ENCODE assay signal across 8 mouse cellular contexts in genomic region chr11:53466231-53466971, GRCm38 (mm10). TPM values are rescaled to one million over a fixed set of nuclear protein-coding genes. Genes with fewer than 3 reads are reported as not detected.
DNase-seq lines count a peak whose midpoint lies in the region; ATAC-seq and TF ChIP-seq lines count a peak whose summit lies in the region.

No protein-coding gene starts in this region.

- H3K27me3 ChIP-seq in intestine, embryonic 14.5 days (replicated peaks; ENCODE audit: control insufficient read depth, insufficient read depth, low read length) = peaks cover 65% of the 10 kb centered on the region
- H3K27me3 ChIP-seq in megakaryocyte, embryonic 14.5 days (replicated peaks) = peaks cover 91% of the 10 kb centered on the region

- WGBS in bone marrow, adult 2 months = 26% methylated on average over 40 of the region's 40 CpGs
- WGBS in intestine, embryonic 14.5 days = 9% methylated on average over 40 of the region's 40 CpGs

- H3K4me2 ChIP-seq in intestine, embryonic 14.5 days (ENCODE audit: low read length) = peak overlapping the region; percentile 55

- no peaks in the 10 kb centered on the region for H3K9me3 ChIP-seq in intestine, embryonic 14.5 days (ENCODE audit: control insufficient read depth, low read length)
- H3K9me3 ChIP-seq in megakaryocyte, embryonic 14.5 days = peaks cover 5% of the 10 kb centered on the region

- intact Hi-C loops in gastrocnemius, postnatal 36 days (cut with DNase I) = loop anchor here (10.0 kb wide), 1 partner anchor 268 kb away; no protein-coding TSS in a partner anchor
- intact Hi-C loops in left cerebral cortex, postnatal 14 days (cut with DNase I) = loop anchor here (5.0 kb wide), 2 partner anchors 34 to 271 kb away; partner anchors contain the start of genes Gdf9 and Uqcrq

- H3K36me3 ChIP-seq in intestine, embryonic 14.5 days (ENCODE audit: control insufficient read depth, insufficient read depth, low read length) = no peaks in the 10 kb centered on the region
- no peaks in the 10 kb centered on the region for H3K36me3 ChIP-seq in megakaryocyte, embryonic 14.5 days (replicated peaks; ENCODE audit: low read length)

- H3K27ac ChIP-seq in bone marrow, adult 2 months (ENCODE audit: control insufficient read depth, insufficient read depth, low read depth, low read length, poor library complexity) = no peak overlapping the region
- no peak overlapping the region for H3K27ac ChIP-seq in intestine, embryonic 14.5 days (ENCODE audit: low read depth)

- DNase-seq in embryo, embryonic 11 days = peak; percentile 90
- peak; percentile 73 to 77 for DNase-seq in gastrocnemius, postnatal 36 days
- DNase-seq in intestine, embryonic 14.5 days (ENCODE audit: low spot score) = peak; percentile 91
- DNase-seq in left cerebral cortex, postnatal 14 days (ENCODE audit: low spot score in 2 of 2) = peak; percentile 89 to 91
- DNase-seq in right cerebral cortex, postnatal 10 days (ENCODE audit: low spot score in 2 of 2) = peak; percentile 90 to 92
- no peak for DNase-seq in adipocyte (ENCODE audit: low spot score)

- no peaks in the 10 kb centered on the region for H3K4me1 ChIP-seq in bone marrow, adult 2 months (ENCODE audit: control insufficient read depth, insufficient read depth, low read length)
- peaks cover 4% of the 10 kb centered on the region; the same call in 1 of the 2 replicates for H3K4me1 ChIP-seq in intestine, embryonic 14.5 days (replicated peaks; ENCODE audit: control insufficient read depth, insufficient read depth, low read length)
- H3K4me1 ChIP-seq in megakaryocyte, embryonic 14.5 days = peaks cover 44% of the 10 kb centered on the region

- peak; percentile 74 for TF ChIP-seq CTCF in bone marrow, adult 2 months (IDR thresholded peaks at IDR 0.05; ENCODE audit: control insufficient read depth, insufficient read depth, low read length)

- TF ChIP-seq POLR2A in bone marrow, adult 2 months (IDR thresholded peaks at IDR 0.05; ENCODE audit: borderline replicate concordance, control insufficient read depth, low read depth, low read length) = no peak; the same call in 1 of the 2 replicates

- peak; percentile 24; the same call in 1 of the 2 replicates for ATAC-seq in intestine, embryonic 14.5 days (replicated peaks; ENCODE audit: low FRiP score, low TSS enrichment, low read depth)

- H3K9ac ChIP-seq in intestine, embryonic 14.5 days (ENCODE audit: low read length) = no peak overlapping the region

- H3K4me3 ChIP-seq in bone marrow, adult 2 months (replicated peaks; ENCODE audit: control insufficient read depth, low read depth, low read length) = no peak overlapping the region
- peak overlapping the region; percentile 32 for H3K4me3 ChIP-seq in intestine, embryonic 14.5 days (ENCODE audit: low read depth, low read length)
- peak overlapping the region; percentile 85 for H3K4me3 ChIP-seq in megakaryocyte, embryonic 14.5 days (replicated peaks)

RNA-seq across cellular contexts. Expression of gene Gm9837, which starts 3.9 kb away (rescaled TPM):
- not detected in 2 replicates for polyA plus RNA-seq in bone marrow, adult 2 months (2011; ENCODE audit: insufficient read depth, insufficient read length, low replicate concordance, missing spikeins)
- total RNA-seq in gastrocnemius, postnatal 36 days (2021) = not detected
- polyA plus RNA-seq in intestine, embryonic 14.5 days (2014; fragmentation: Nextera tagmentation; extraction: Ambion mirVana) = not detected in 2 replicates
- total RNA-seq in left cerebral cortex, postnatal 14 days (2021) = under 1 TPM in 1 of 2 experiments, not detected in 1; 0.51 TPM
- polyA plus RNA-seq in megakaryocyte, embryonic 14.5 days (2012; ENCODE audit: insufficient read depth, low replicate concordance) = not detected in 2 replicates

RNA-seq across cellular contexts. Expression of gene Shroom1, which starts 9.4 kb away (rescaled TPM):
- polyA plus RNA-seq in bone marrow, adult 2 months (2011; ENCODE audit: insufficient read depth, insufficient read length, low replicate concordance, missing spikeins) = 0.70 TPM in 1 of 2 replicates, not detected in the other
- total RNA-seq in gastrocnemius, postnatal 36 days (2021) = under 1 TPM; 0.38 to 0.59 TPM
- 0.97 and 1.4 TPM in 2 replicates for polyA plus RNA-seq in intestine, embryonic 14.5 days (2014; fragmentation: Nextera tagmentation; extraction: Ambion mirVana)
- total RNA-seq in left cerebral cortex, postnatal 14 days (2021) = 1 to 10 TPM; 3.8 to 4.6 TPM
- polyA plus RNA-seq in megakaryocyte, embryonic 14.5 days (2012; ENCODE audit: insufficient read depth, low replicate concordance) = 0.07 TPM in 1 of 2 replicates, not detected in the other

RNA-seq across cellular contexts. Expression of gene Gm10447, which starts 9.5 kb away (rescaled TPM):
- polyA plus RNA-seq in bone marrow, adult 2 months (2011; ENCODE audit: insufficient read depth, insufficient read length, low replicate concordance, missing spikeins) = 0.41 TPM in 1 of 2 replicates, not detected in the other
- not detected for total RNA-seq in gastrocnemius, postnatal 36 days (2021)
- polyA plus RNA-seq in intestine, embryonic 14.5 days (2014; fragmentation: Nextera tagmentation; extraction: Ambion mirVana) = not detected in 2 replicates
- not detected for total RNA-seq in left cerebral cortex, postnatal 14 days (2021)
- not detected in 2 replicates for polyA plus RNA-seq in megakaryocyte, embryonic 14.5 days (2012; ENCODE audit: insufficient read depth, low replicate concordance)

RNA-seq across cellular contexts. Expression of gene Gm9945, which starts 13.6 kb away (rescaled TPM):
- not detected in 2 replicates for polyA plus RNA-seq in bone marrow, adult 2 months (2011; ENCODE audit: insufficient read depth, insufficient read length, low replicate concordance, missing spikeins)
- total RNA-seq in gastrocnemius, postnatal 36 days (2021) = not detected
- not detected in 2 replicates for polyA plus RNA-seq in intestine, embryonic 14.5 days (2014; fragmentation: Nextera tagmentation; extraction: Ambion mirVana)
- 1 to 10 TPM; 2.2 to 3.6 TPM for total RNA-seq in left cerebral cortex, postnatal 14 days (2021)
- not detected in 2 replicates for polyA plus RNA-seq in megakaryocyte, embryonic 14.5 days (2012; ENCODE audit: insufficient read depth, low replicate concordance)

RNA-seq across cellular contexts. Expression of gene Sowaha, which starts 13.7 kb away (rescaled TPM):
- polyA plus RNA-seq in bone marrow, adult 2 months (2011; ENCODE audit: insufficient read depth, insufficient read length, low replicate concordance, missing spikeins) = 8.2 and 13.3 TPM in 2 replicates
- total RNA-seq in gastrocnemius, postnatal 36 days (2021) = under 1 TPM; 0.08 to 0.12 TPM
- polyA plus RNA-seq in intestine, embryonic 14.5 days (2014; fragmentation: Nextera tagmentation; extraction: Ambion mirVana) = 0.09 and 0.28 TPM in 2 replicates
- total RNA-seq in left cerebral cortex, postnatal 14 days (2021) = 10 to 100 TPM; 71.5 to 74.7 TPM
- polyA plus RNA-seq in megakaryocyte, embryonic 14.5 days (2012; ENCODE audit: insufficient read depth, low replicate concordance) = not detected in 2 replicates
